Mouse (Mus musculus) forebrain, embryonic 16.5 days (tissue): ENCODE data around the gene Pfdn6. TPM values are rescaled to one million over a fixed set of nuclear protein-coding genes. Genes with fewer than 3 reads are reported as not detected.
"Not testable (repeated sequence)": the region's sequence is repeated elsewhere in the genome, so short reads cannot be mapped to it uniquely, and the experiment has no call there.

ENCODE experiments used
- ATAC-seq: fragments of 200-750 bp; cut with Nextera tagmentation; 2 replicates; pipeline ENCODE4 v1.8.0; 2017; ENCODE audit warnings: mild to moderate bottlenecking, moderate library complexity
- H3K27ac ChIP-seq: fragments of 300-500 bp; sonication (generic); 2 replicates; pipeline ENCODE4 v1.5.1; 2014; ENCODE audit warnings: low read length, control low read depth
- H3K27me3 ChIP-seq: fragments of 300-500 bp; sonication (generic); replicated peaks from 2 replicates; pipeline ENCODE4 v1.6.1; 2014; ENCODE audit warnings: low read length; ENCODE audit not compliant: control insufficient read depth, insufficient read depth
- H3K36me3 ChIP-seq: fragments of 300-500 bp; sonication (generic); 2 replicates; pipeline ENCODE4 v1.6.1; 2014; ENCODE audit not compliant: control insufficient read depth, insufficient read depth
- H3K4me1 ChIP-seq: fragments of 300-500 bp; sonication (generic); replicated peaks from 2 replicates; pipeline ENCODE4 v1.6.1; 2014; ENCODE audit warnings: low read length; ENCODE audit not compliant: control insufficient read depth, insufficient read depth
- H3K4me2 ChIP-seq: fragments of 300-500 bp; sonication (generic); 2 replicates; pipeline ENCODE4 v1.6.1; 2014; ENCODE audit warnings: mild to moderate bottlenecking, low read length, control low read depth
- H3K4me3 ChIP-seq: fragments of 300-500 bp; sonication (generic); replicated peaks from 2 replicates; pipeline ENCODE4 v1.5.1; 2014; ENCODE audit warnings: mild to moderate bottlenecking, low read length, control low read depth
- H3K9ac ChIP-seq: fragments of 300-500 bp; sonication (generic); replicated peaks from 2 replicates; pipeline ENCODE4 v1.6.1; 2014; ENCODE audit warnings: low read depth, low read length, control low read depth
- H3K9me3 ChIP-seq: fragments of 300-500 bp; sonication (generic); 2 replicates; pipeline ENCODE4 v1.6.1; 2016; ENCODE audit warnings: low read length; ENCODE audit not compliant: control insufficient read depth
- WGBS: fragments of 180-500 bp; shearing (Covaris S2); extraction: QIAGEN DNeasy Blood & Tissue Kit; methylation state at CpG from one replicate; pipeline ENCODE4 v1.1.7; 2014; 5-methylcytosine and 5-hydroxymethylcytosine counted together
- polyA plus RNA-seq: library from polyadenylated mRNA; unstranded; fragments of >200 nt; fragmentation: Nextera tagmentation; extraction: Ambion mirVana; gene quantifications from 2 replicates; pipeline ENCODE4 v1.2.1, GENCODE M21; 2015

The Pfdn6 gene
- 182 and 196 TPM in 2 replicates for polyA plus RNA-seq

DNA sequence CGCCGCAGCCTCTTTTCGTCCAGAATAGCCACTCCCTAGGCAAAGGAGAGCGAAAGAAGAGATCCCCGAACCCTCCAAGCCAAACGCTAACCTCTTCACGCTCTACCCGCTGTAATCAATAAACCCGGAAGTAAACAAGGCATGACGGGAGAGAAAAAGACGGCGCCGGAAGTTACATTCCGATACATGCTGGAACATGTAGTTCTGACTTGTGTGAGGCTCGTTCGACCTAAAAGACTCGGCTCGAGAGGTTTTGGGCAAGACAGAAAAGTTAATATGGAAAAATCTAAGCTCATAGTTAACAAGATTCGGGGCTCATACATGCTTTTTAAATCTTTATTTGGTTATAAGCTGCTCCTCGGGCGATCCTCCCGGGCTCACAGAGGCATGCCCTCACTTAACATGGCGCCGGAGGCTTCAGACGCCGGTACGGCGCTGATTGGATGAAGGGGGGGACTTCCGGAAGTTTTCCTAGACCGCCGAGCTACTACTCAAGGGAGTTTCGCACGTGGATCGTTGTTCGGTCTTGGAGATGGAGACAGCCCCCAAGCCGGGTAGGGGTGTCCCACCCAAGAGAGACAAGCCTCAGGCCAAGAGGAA, at the start of gene Pfdn6, which contains the start of gene Wdr46:
TSS of gene Pfdn6 (minus strand) at position 138 of the 600 bp plus-strand sequence.
TSS of gene Wdr46 (plus strand) at position 455 of the 600 bp plus-strand sequence.
- Histone ChIP-seq H3K4me1 (peaks cover 18% of the 10 kb centered on the region), H3K9ac (peak within 1 kb of the TSS; percentile 65), H3K27me3 (no peaks in the 10 kb centered on the region), H3K9me3 (no peaks in the 10 kb centered on the region), H3K4me3 (peak within 1 kb of the TSS; percentile 74), H3K36me3 (peaks cover 12% of the 10 kb centered on the region; the same call in 1 of the 2 replicates), H3K4me2 (peak within 1 kb of the TSS; percentile 90), H3K27ac (no peak within 1 kb of the TSS; the same call in 1 of the 2 replicates)
- WGBS: 0% methylated on average over 36 of the region's 36 CpGs
- peak; percentile 93 for ATAC-seq

DNA sequence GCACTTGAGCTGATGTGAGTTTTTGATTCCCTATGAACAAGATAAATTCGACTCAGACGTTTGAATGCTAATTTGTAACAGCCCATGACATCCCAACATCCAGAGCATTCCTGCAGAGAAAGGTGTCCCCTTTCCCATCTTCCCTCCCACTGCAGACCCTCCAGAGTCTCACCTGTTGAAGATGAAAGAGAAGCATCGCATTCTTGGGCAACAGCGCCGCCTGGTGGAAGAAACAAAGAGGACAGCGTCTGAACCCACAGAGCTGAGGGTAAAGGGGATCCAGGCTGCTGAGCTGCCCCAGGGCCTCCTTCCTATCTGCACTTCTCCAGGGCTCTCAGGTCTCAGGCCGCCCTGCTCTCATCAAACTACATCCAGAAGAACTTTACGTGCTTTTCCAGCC, 42.0 kb upstream of the Pfdn6 start:
- H3K36me3 ChIP-seq, H3K9me3 ChIP-seq, H3K9ac ChIP-seq, ATAC-seq, H3K27ac ChIP-seq: not testable (repeated sequence)
- peaks cover 30% of the 10 kb centered on the region for H3K27me3 ChIP-seq
- peak overlapping the region; percentile 51 for H3K4me2 ChIP-seq
- peak overlapping the region; percentile 49 for H3K4me3 ChIP-seq
- WGBS: 8% methylated on average over 8 of the region's 8 CpGs
- H3K4me1 ChIP-seq: peaks cover 19% of the 10 kb centered on the region

DNA sequence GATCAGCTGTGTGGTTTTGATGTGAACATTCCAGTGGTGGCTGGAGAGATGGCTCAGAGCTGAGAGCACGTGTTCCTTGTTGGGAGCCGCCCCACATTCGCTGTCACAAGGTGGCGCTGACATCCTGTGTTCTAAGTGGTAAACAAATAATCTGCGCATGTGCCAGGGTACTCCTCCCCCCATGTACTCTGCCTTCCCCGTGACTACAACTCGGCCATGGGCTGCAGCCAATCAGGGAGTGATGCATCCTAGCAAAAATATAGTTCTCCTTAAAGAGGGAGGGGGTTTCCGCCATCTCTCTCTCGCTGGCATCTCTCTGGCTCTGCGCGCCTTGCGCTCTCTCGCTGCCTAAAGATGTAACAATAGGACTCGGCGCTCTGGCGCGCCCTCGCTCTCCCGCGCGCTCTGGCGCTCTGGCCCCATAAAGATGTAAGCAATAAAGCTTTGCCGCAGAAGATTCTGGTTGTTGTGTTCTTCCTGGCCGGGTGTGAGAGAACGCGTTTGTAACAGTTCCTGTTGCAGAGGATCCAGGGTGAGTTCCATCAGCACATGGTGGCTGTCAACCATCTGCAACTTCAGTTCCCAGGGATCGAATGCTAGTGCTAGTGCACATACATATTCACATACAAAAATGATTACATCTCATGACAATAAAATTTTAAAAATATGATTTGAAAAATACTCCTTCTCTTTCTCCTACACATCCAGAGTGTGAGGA, 41.2 kb upstream of the Pfdn6 start:
- peaks cover 19% of the 10 kb centered on the region for H3K4me1 ChIP-seq
- not testable (repeated sequence) for H3K36me3 ChIP-seq, H3K9me3 ChIP-seq
- peak overlapping the region; percentile 51 for H3K4me2 ChIP-seq
- H3K4me3 ChIP-seq: peak overlapping the region; percentile 49
- peaks cover 37% of the 10 kb centered on the region for H3K27me3 ChIP-seq
- peak overlapping the region; percentile 91 for H3K27ac ChIP-seq
- peak; percentile 96 for ATAC-seq
- under 1% methylated on average over 27 of the region's 27 CpGs for WGBS
- H3K9ac ChIP-seq: peak overlapping the region; percentile 60

DNA sequence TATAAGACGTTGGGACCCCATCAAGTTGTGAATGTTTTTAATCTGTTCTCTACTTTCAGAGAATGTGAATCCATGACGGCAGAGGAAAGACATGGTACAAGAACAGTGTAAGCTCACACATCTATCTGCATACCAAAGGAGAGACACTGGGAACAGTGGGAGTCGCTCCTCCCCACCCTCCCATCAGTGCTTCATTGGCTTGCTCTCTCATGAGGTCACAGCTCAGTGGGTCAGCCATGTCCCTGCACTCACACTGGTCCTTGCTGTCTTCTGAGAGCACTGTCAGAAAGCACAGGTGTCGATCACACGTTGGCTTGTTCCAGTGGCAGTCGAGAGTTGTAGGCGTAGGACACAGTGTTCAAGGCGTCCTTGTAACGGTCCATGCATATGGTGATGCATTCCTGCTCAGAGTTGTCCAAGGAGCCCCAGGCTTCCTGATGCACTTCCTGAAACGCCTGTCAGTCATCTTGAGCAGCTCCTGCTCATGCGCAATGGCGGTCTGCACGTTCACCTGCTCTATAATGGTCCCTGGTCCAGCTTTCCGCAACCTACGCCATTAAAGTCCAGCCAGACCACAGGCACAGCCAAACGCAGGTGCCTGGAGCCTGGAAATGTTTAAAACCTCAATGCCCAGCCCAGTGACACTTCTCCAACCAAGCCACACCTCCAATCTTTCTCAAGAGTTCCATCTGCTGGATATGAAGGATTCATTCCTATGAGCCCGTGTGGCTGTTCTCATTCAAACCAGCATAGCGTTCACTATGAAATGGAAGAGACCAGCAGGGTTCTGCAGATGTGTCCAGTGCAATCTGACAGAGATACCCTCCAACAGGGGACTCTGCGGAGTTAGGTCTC, 40.3 kb upstream of the Pfdn6 start:
- peak; percentile 3; the same call in 1 of the 2 replicates for ATAC-seq
- peak overlapping the region; percentile 39; the same call in 1 of the 2 replicates for H3K9ac ChIP-seq
- peaks cover 39% of the 10 kb centered on the region for H3K27me3 ChIP-seq
- H3K4me3 ChIP-seq: peak overlapping the region; percentile 0; the same call in 1 of the 2 replicates
- H3K9me3 ChIP-seq: no peaks in the 10 kb centered on the region
- peaks cover 19% of the 10 kb centered on the region for H3K4me1 ChIP-seq
- peak overlapping the region; percentile 34 for H3K27ac ChIP-seq
- no peaks in the 10 kb centered on the region for H3K36me3 ChIP-seq
- 81% methylated on average over 19 of the region's 19 CpGs for WGBS
- peak overlapping the region; percentile 35; the same call in 1 of the 2 replicates for H3K4me2 ChIP-seq

DNA sequence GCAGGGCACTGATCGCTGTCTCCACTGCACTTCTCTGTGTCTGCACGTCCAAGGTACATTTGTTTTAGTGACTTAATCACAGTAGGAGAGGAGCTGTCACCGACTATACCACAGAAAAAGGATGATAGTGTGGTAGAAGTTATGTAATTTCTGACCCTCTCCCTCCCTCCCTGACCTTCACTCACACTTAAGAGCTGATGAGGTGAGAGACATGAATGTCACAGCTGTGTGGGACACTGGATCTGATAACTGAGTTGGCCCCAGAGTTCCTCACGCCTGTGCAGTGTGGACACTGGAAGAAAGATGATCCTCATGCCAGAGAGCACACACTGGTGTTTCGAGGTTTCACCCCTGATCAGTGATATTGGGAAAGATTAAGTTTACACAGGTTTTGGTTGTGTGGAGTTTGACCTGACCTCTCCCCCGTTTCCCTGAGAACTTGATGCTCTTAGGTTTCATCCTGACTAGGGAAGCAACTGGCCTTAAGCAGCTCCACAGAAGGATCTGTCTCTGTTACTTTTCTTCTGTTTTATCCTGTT, 39.4 kb upstream of the Pfdn6 start:
- Histone ChIP-seq H3K4me2 (no peak overlapping the region), H3K9ac (no peak overlapping the region), H3K36me3 (no peaks in the 10 kb centered on the region), H3K4me1 (peaks cover 19% of the 10 kb centered on the region), H3K27ac (no peak overlapping the region), H3K27me3 (peaks cover 42% of the 10 kb centered on the region), H3K9me3 (no peaks in the 10 kb centered on the region), H3K4me3 (no peak overlapping the region)
- ATAC-seq: no peak
- 79% methylated on average over 6 of the region's 6 CpGs for WGBS

DNA sequence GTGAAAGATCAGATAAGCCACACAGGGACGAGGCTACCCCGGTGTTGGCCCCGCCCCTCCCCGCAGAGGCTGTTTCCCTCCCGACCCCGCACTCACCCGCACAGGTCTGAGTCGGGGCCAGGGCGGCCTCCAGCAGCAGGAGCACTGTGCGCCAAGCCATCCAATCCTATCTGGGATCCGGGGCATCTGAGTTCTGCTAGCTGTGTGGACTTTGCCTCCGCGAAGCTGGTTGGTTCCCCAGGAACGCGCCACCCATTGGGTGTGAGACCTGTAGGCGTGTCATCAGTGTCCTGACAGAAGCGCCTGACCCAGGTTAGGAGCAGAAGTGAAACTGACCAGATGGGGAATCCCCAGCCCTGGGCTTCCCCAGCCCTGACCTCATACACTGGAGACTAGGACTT, 38.5 kb upstream of the Pfdn6 start:
- no peaks in the 10 kb centered on the region for H3K9me3 ChIP-seq
- under 1% methylated on average over 17 of the region's 17 CpGs for WGBS
- peak overlapping the region; percentile 56 for H3K4me2 ChIP-seq
- H3K4me1 ChIP-seq: peaks cover 19% of the 10 kb centered on the region
- H3K9ac ChIP-seq: peak overlapping the region; percentile 52
- H3K36me3 ChIP-seq: no peaks in the 10 kb centered on the region
- H3K4me3 ChIP-seq: peak overlapping the region; percentile 40
- no peak for ATAC-seq
- no peak overlapping the region for H3K27ac ChIP-seq
- peaks cover 47% of the 10 kb centered on the region for H3K27me3 ChIP-seq

DNA sequence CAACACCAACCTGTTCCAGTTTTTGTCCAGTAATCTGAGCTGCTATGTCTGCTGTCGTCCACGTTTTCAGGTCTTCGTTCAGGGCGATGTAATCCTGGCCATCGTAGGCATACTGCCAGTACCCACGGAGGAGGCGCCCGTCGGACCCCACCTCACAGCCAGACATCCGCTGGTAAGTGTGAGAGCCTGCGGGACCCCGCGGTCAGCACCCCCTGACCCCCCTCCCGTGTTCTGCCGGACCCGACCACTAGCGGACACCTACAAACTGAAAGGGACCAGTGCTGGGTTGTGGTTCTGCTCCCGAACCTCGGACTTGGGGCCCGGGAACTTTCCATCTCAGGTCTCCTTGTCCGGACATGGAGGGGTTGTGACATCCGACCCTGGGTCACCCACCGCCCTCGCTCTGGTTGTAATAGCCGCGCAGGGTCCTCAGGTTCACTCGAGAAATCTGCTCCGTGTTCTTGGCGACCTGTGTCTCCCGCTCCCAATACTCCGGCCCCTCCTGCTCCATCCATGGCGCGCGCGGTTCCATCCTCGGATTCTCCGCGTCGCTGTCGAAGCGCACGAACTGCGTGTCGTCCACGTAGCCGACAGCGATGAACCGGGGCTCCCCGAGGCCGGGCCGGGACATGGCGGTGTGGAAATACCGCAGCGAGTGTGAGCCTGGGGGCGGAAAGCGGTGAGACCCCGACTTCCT, 37.9 kb upstream of the Pfdn6 start:
- no peaks in the 10 kb centered on the region for H3K36me3 ChIP-seq
- no peaks in the 10 kb centered on the region for H3K9me3 ChIP-seq
- H3K4me1 ChIP-seq: peaks cover 19% of the 10 kb centered on the region
- H3K4me3 ChIP-seq: peak overlapping the region; percentile 40
- peak overlapping the region; percentile 52 for H3K9ac ChIP-seq
- H3K27ac ChIP-seq: no peak overlapping the region
- H3K4me2 ChIP-seq: peak overlapping the region; percentile 56
- peaks cover 47% of the 10 kb centered on the region for H3K27me3 ChIP-seq
- no peak for ATAC-seq
- 3% methylated on average over 57 of the region's 57 CpGs for WGBS

DNA sequence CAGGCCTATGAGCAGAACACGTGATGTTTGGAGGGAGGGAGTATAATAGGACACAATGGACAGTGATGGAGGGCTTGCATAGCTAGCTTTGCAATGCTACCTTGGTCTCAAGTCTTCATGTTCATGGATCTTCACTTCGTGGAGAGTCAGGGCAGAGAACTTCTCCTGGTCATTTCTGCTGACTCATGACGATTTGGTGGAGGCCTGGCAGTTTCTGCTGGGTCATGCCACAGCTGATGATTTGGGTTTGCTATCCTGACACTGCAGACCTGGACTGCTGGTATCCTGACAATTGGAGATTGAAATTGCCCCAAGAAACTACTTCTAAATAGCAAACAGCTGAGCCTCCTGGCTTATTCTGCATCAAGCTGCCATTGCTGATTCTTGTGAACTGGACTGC, 33.4 kb upstream of the Pfdn6 start:
- Histone ChIP-seq H3K36me3 (no peaks in the 10 kb centered on the region), H3K4me2 (no peak overlapping the region), H3K4me3 (no peak overlapping the region), H3K9ac (no peak overlapping the region), H3K27me3 (peaks cover 29% of the 10 kb centered on the region), H3K27ac (no peak overlapping the region), H3K9me3 (no peaks in the 10 kb centered on the region), H3K4me1 (peaks cover 7% of the 10 kb centered on the region; the same call in 1 of the 2 replicates)
- 62% methylated on average over 3 of the region's 3 CpGs for WGBS
- no peak for ATAC-seq
